Mouse (Mus musculus) kidney, adult 18-20 months (tissue): ENCODE measurements around the gene Cd80.

Source experiments
- DNase-seq: peaks from one replicate; pipeline ENCODE4 v3.0.0; 2021

Gene Cd80

GRCm38 (mm10) chr16:38450707-38451106 lies 4.7 kb upstream of the Cd80 start:
- no peak for DNase-seq

- DNase-seq: no peak
Observed at GRCm38 (mm10) chr16:38451421-38452205, 3.7 kb upstream of the Cd80 start.

GRCm38 (mm10) chr16:38452442-38453202 lies 2.7 kb upstream of the Cd80 start, which contains the start of gene Adprh:
TSS of gene Adprh (minus strand) at chr16:38452703.
- peak; percentile 96 for DNase-seq

- DNase-seq: no peak
Observed at GRCm38 (mm10) chr16:38453203-38453553, 2.2 kb upstream of the Cd80 start.

- no peak for DNase-seq
Observed at GRCm38 (mm10) chr16:38453952-38454351, 1.4 kb upstream of the Cd80 start.

- DNase-seq: no peak
Observed at GRCm38 (mm10) chr16:38454533-38455254, 667 bp upstream of the Cd80 start.

- DNase-seq: no peak
Observed at GRCm38 (mm10) chr16:38456812-38457567, 1.6 kb downstream of the Cd80 start.

GRCm38 (mm10) chr16:38458600-38459280 lies 3.4 kb downstream of the Cd80 start:
- no peak for DNase-seq

- no peak for DNase-seq
Observed at GRCm38 (mm10) chr16:38459990-38460389, 4.6 kb downstream of the Cd80 start.

- DNase-seq: no peak
Observed at GRCm38 (mm10) chr16:38461749-38462148, 6.4 kb downstream of the Cd80 start.

GRCm38 (mm10) chr16:38462161-38462560 lies 6.8 kb downstream of the Cd80 start:
- DNase-seq: no peak

- DNase-seq: no peak
Observed at GRCm38 (mm10) chr16:38463305-38463704, 7.9 kb downstream of the Cd80 start.

- DNase-seq: no peak
Observed at GRCm38 (mm10) chr16:38466089-38466488, 10.7 kb downstream of the Cd80 start.

- DNase-seq: no peak
Observed at GRCm38 (mm10) chr16:38467091-38467916, 11.9 kb downstream of the Cd80 start.

- DNase-seq: peak; percentile 7
Observed at GRCm38 (mm10) chr16:38467917-38468705, 12.8 kb downstream of the Cd80 start.

- peak; percentile 8 for DNase-seq
Observed at GRCm38 (mm10) chr16:38468706-38469018, 13.3 kb downstream of the Cd80 start.

- DNase-seq: no peak
Observed at GRCm38 (mm10) chr16:38469437-38469836, 14.1 kb downstream of the Cd80 start.

- no peak for DNase-seq
Observed at GRCm38 (mm10) chr16:38471697-38472506, 16.5 kb downstream of the Cd80 start.

GRCm38 (mm10) chr16:38472507-38472873 lies 17.1 kb downstream of the Cd80 start:
- no peak for DNase-seq

- DNase-seq: no peak
Observed at GRCm38 (mm10) chr16:38473661-38474060, 18.3 kb downstream of the Cd80 start.
